In the genomic region with DNA sequence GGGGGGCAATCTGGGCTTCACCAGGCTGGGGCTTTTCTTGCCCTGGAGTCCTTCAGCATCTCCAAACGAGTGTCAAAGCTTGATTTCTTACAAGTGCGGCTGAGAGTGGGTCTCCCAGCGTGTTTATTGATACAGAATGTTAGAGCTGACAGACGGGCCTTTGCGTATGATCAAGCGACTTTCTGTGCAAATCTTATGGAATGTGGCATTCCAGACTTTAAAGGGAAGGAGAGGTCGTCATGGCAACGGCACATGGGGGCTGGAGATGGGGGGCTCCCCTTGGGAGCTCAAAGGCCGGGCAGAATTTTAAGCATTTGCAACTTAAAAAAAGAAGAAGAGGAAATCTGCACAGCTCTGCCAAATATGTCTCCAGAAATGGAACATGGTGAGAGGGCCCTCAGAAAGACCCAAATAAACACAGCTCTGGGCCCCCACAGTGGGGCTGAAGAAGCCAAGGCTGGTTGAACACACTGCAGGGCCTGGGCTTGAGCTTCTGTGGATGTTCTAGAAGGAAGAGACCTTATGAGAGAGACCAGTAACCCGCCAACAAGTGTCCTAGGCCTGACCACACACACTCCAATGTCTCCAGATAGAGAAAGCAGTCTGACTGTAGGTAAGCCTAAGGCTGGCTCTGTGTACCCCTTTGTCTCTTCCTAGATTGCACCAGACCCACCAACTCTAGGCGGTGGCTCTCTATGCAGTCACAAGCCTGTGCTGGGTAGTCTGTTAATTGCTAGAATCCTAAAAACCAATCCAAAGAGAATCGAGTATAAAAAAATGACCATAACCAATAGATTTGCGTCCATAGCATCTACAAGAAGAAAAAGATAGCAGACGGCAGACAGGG, we compare ENCODE assay signal across 10 mouse cellular contexts. TPM values are rescaled to one million over a fixed set of nuclear protein-coding genes. Genes with fewer than 3 reads are reported as not detected.
DNase-seq lines count a peak whose midpoint lies in the region; ATAC-seq lines count a peak whose summit lies in the region.
"Had no signal": no experiment of that assay in that cellular context is flagged by ENCODE, and none has a peak within 500 bp of the region (broad histone marks: within the 10 kb centered on the region; RNA-seq: fewer than 3 reads in every experiment).

No protein-coding gene starts in this region.

- no peaks in the 10 kb centered on the region for H3K9me3 ChIP-seq in embryonic facial prominence, embryonic 15.5 days (replicated peaks)
- H3K9me3 ChIP-seq in hindbrain, embryonic 16.5 days (ENCODE audit: control insufficient read depth, low read length): no peaks in the 10 kb centered on the region
- no peaks in the 10 kb centered on the region for H3K9me3 ChIP-seq in neural tube, embryonic 12.5 days

- DNase-seq in left cerebral cortex, postnatal 25 days (ENCODE audit: low spot score in 2 of 2): peak; percentile 13 to 31
- DNase-seq in left cerebral cortex, adult 11 months (ENCODE audit: low spot score): no peak
- DNase-seq in gastrocnemius, adult 8-10 months (ENCODE audit: low spot score in 2 of 2): no peak
- DNase-seq in adipocyte (ENCODE audit: low spot score): no peak
- DNase-seq: gastrocnemius, postnatal 10 days; kidney, postnatal 25 days had no signal

- ATAC-seq in embryonic facial prominence, embryonic 15.5 days (ENCODE audit: insufficient number of reproducible peaks, low FRiP score, low TSS enrichment, low read depth): peak; percentile 45; the same call in 1 of the 2 replicates
- ATAC-seq in hindbrain, embryonic 16.5 days: peak; percentile 50
- ATAC-seq in neural tube, embryonic 12.5 days (ENCODE audit: low FRiP score, low read depth): 0 out of 2 replicates have a peak, but pooled peaks have one; percentile 25

- intact Hi-C loops in left cerebral cortex, postnatal 25 days (cut with DNase I): no loop called here

- no peak overlapping the region for H3K9ac ChIP-seq in embryonic facial prominence, embryonic 15.5 days
- H3K9ac ChIP-seq in hindbrain, embryonic 16.5 days (ENCODE audit: low read depth, low read length): peak overlapping the region; percentile 35
- H3K9ac ChIP-seq in neural tube, embryonic 12.5 days: no peak overlapping the region

- H3K4me2 ChIP-seq in embryonic facial prominence, embryonic 15.5 days (replicated peaks): peak overlapping the region; percentile 36
- 0 out of 2 replicates have a peak overlapping the region, but pooled peaks have one; percentile 15 for H3K4me2 ChIP-seq in hindbrain, embryonic 16.5 days (ENCODE audit: low read length)
- H3K4me2 ChIP-seq in neural tube, embryonic 12.5 days (replicated peaks): peak overlapping the region; percentile 27; the same call in 1 of the 2 replicates

- H3K27ac ChIP-seq in embryonic facial prominence, embryonic 15.5 days (replicated peaks): peak overlapping the region; percentile 89
- 0 out of 2 replicates have a peak overlapping the region, but pooled peaks have one; percentile 17 for H3K27ac ChIP-seq in hindbrain, embryonic 16.5 days (ENCODE audit: low read depth, low read length)
- peak overlapping the region; percentile 27; the same call in 1 of the 2 replicates for H3K27ac ChIP-seq in neural tube, embryonic 12.5 days
- H3K27ac ChIP-seq: macrophage had no signal

- H3K4me1 ChIP-seq in embryonic facial prominence, embryonic 15.5 days: peaks cover 53% of the 10 kb centered on the region
- peaks cover 13% of the 10 kb centered on the region for H3K4me1 ChIP-seq in hindbrain, embryonic 16.5 days (ENCODE audit: control insufficient read depth, insufficient read depth, low read depth, low read length)
- H3K4me1 ChIP-seq in neural tube, embryonic 12.5 days: peaks cover 20% of the 10 kb centered on the region

- 29% methylated on average over 14 of the region's 14 CpGs for WGBS in embryonic facial prominence, embryonic 15.5 days
- WGBS in hindbrain, embryonic 16.5 days: 40% methylated on average over 14 of the region's 14 CpGs
- 41% methylated on average over 14 of the region's 14 CpGs for whole genome bisulfite sequencing in neural tube, embryonic 12.5 days

- H3K4me3 ChIP-seq in embryonic facial prominence, embryonic 15.5 days (replicated peaks): 0 out of 2 replicates have a peak overlapping the region, but pooled peaks have one; percentile 3
- H3K4me3 ChIP-seq in hindbrain, embryonic 16.5 days (ENCODE audit: low read length): no peak overlapping the region
- no peak overlapping the region for H3K4me3 ChIP-seq in neural tube, embryonic 12.5 days

- no peaks in the 10 kb centered on the region for H3K36me3 ChIP-seq in embryonic facial prominence, embryonic 15.5 days
- H3K36me3 ChIP-seq in hindbrain, embryonic 16.5 days (ENCODE audit: control insufficient read depth, insufficient read depth, low read length): no peaks in the 10 kb centered on the region
- no peaks in the 10 kb centered on the region for H3K36me3 ChIP-seq in neural tube, embryonic 12.5 days

- no peaks in the 10 kb centered on the region for H3K27me3 ChIP-seq in embryonic facial prominence, embryonic 15.5 days
- H3K27me3 ChIP-seq in hindbrain, embryonic 16.5 days (replicated peaks; ENCODE audit: control insufficient read depth, insufficient read depth, low read length): no peaks in the 10 kb centered on the region
- H3K27me3 ChIP-seq in neural tube, embryonic 12.5 days (replicated peaks): no peaks in the 10 kb centered on the region

RNA-seq across cellular contexts. Expression of gene Twist2, which starts 40.9 kb away (rescaled TPM):
- 1 to 10 TPM; 1.1 to 1.6 TPM for total RNA-seq in left cerebral cortex, postnatal 25 days (2021)
- polyA plus RNA-seq in embryonic facial prominence, embryonic 15.5 days (2015; fragmentation: Nextera tagmentation; extraction: Ambion mirVana): 71.8 and 86.8 TPM in 2 replicates
- 1.7 and 2.0 TPM in 2 replicates for polyA plus RNA-seq in hindbrain, embryonic 16.5 days (2015; fragmentation: Nextera tagmentation; extraction: Ambion mirVana)
- polyA plus RNA-seq in neural tube, embryonic 12.5 days (2016; fragmentation: Nextera tagmentation; extraction: Ambion mirVana): 9.3 and 10.1 TPM in 2 replicates
- 1 to 10 TPM in 2 of 4 experiments, under 1 TPM in 2; 0.65 to 1.3 (median 0.93) TPM for total RNA-seq in gastrocnemius, adult 8-10 months (2022)
- polyA plus RNA-seq: macrophage had no signal

Comparison
In these comparisons a context has a peak if more than half of its experiments do, and no peak if none do; other contexts are left out.
1. DNase-seq: peak in left cerebral cortex, postnatal 25 days (2 of 2); none in left cerebral cortex, adult 11 months (single experiment), gastrocnemius, adult 8-10 months (0 of 2) and adipocyte (single experiment).
2. H3K27ac ChIP-seq: peak in every context shown above with its lines; median percentile 89 in embryonic facial prominence, embryonic 15.5 days; 27 in neural tube, embryonic 12.5 days; 17 in hindbrain, embryonic 16.5 days.
3. Peak in every context shown above with its lines, with median percentiles within 50 percentile points of each other: ATAC-seq and H3K4me2 ChIP-seq.